Mouse (Mus musculus) testis, adult 2 months (tissue): ENCODE results near the gene Pigp. TPM values are rescaled to one million over a fixed set of nuclear protein-coding genes. Genes with fewer than 3 reads are reported as not detected.

Experiments used
- H3K27ac ChIP-seq: fragments of 200-500 bp; 2 replicates; pipeline ENCODE4 v1.5.1; 2012; ENCODE audit warnings: low read depth, low read length; ENCODE audit not compliant: control insufficient read depth, insufficient read depth
- H3K27me3 ChIP-seq: fragments of 200-500 bp; 2 replicates; pipeline ENCODE4 v1.6.1; 2012; ENCODE audit warnings: mild to moderate bottlenecking, low read length, moderate library complexity; ENCODE audit not compliant: control insufficient read depth, insufficient read depth
- H3K36me3 ChIP-seq: fragments of 200-500 bp; 2 replicates; pipeline ENCODE4 v1.6.1; 2012; ENCODE audit warnings: mild to moderate bottlenecking, low read length; ENCODE audit not compliant: control insufficient read depth, insufficient read depth
- H3K4me1 ChIP-seq: fragments of 200-500 bp; 2 replicates; pipeline ENCODE4 v1.6.1; 2012; ENCODE audit warnings: low read length; ENCODE audit not compliant: control insufficient read depth, insufficient read depth
- H3K4me3 ChIP-seq: fragments of 200-500 bp; 2 replicates; pipeline ENCODE4 v1.5.1; 2012; ENCODE audit warnings: low read depth, mild to moderate bottlenecking, low read length, moderate library complexity, mixed read lengths; ENCODE audit not compliant: control insufficient read depth
- CTCF ChIP-seq: fragments of 200-500 bp; IDR thresholded peaks from 2 replicates; pipeline ENCODE4 v1.5.1; 2012; ENCODE audit warnings: low read depth, mild to moderate bottlenecking, inconsistent platforms, low read length, moderate library complexity; ENCODE audit not compliant: control insufficient read depth, insufficient read depth, insufficient replicate concordance
- POLR2A ChIP-seq: fragments of 200-500 bp; IDR thresholded peaks from 2 replicates; pipeline ENCODE4 v1.6.1; 2012; ENCODE audit warnings: low read depth, mild to moderate bottlenecking, inconsistent platforms, low read length, moderate library complexity; ENCODE audit not compliant: control insufficient read depth
- polyA plus RNA-seq: library from polyadenylated mRNA; depleted of rRNA; stranded (reverse); fragments of >200 nt; gene quantifications from 2 replicates; pipeline ENCODE4 v1.2.3, GENCODE M21; 2012; rRNA removed

Pigp gene
- polyA plus RNA-seq, 1 experiment, result 19.4 TPM

DNA sequence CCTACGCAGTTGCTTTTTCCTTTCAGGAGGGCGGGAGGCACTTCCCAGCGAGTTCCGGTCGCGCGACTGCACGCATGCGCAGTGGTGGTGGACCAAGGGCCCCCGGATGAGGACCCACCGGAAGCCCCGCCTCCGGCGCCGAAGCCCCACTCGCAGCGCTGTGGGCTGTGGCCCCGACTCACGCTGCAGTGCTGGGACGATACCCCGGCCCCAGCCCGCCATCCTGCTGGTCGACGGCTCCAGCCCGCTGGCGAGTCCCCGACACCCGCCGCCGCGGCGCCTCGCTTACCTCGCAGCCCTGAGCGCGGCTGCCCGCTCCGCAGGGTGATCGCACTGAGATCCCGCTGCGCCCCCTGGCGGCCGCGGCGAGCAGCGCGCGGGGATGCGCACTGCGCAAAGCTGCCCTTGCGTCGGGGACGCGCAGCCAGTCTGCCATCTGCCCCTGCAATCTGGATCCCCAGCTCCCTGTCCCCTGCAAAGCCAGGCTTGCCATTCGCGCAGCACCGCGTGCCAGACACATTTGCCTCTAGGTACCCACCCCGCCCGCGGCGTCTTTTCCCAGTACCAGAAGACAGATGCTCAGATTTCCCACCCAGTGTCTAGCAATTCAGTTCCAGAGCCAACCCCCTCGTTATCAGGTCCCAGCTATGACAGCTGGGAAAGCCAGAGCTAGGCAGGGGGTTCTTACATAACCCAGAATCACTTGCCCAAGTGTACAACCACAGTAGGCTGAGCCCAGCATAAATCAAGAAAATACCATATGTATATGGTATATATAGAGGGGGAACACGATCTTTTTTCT lies 58.2 kb downstream of the Pigp start, which contains the start of gene Hlcs:
Gene Hlcs (minus strand): TSS at position 343 of the 802 bp plus-strand sequence.
- H3K36me3 ChIP-seq, result no peaks in the 10 kb centered on the region
- TF ChIP-seq POLR2A, result peak; percentile 62
- TF ChIP-seq CTCF, result peak; percentile 98
- H3K27ac ChIP-seq, result peak within 1 kb of the TSS; percentile 99
- peaks cover 8% of the 10 kb centered on the region for H3K4me1 ChIP-seq
- H3K27me3 ChIP-seq, result no peaks in the 10 kb centered on the region
- peak within 1 kb of the TSS; percentile 100 for H3K4me3 ChIP-seq

DNA sequence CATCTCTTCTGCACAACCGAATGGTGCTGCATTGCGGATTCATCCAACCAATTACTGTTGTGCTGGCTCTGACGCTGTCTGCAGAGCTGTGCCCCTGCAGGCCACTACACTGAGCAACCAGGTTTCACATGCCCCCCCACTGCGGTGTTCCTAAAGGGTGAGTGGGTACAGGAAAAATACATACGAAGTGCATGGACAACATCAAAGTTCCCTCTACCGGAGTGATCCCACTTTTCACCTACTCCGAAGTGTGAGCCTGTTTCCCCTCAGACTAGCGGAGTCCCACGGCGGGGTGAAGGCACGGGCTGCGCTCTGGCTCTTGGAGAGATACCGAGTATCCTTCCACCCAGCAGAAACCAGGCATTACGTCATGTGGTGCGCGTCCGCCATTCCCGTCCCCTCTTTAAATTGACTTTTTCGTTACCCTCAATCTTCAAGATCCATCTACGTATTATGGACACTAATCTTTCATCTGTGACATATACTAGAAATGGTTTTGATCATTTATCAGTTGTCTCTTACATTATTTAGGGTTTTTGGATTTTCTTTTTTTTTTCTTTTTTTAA lies 58.9 kb downstream of the Pigp start:
- TF ChIP-seq CTCF, result no peak
- TF ChIP-seq POLR2A, result no peak
- Histone ChIP-seq H3K27ac (peak overlapping the region; percentile 99), H3K36me3 (no peaks in the 10 kb centered on the region), H3K4me1 (peaks cover 8% of the 10 kb centered on the region), H3K4me3 (peak overlapping the region; percentile 100), H3K27me3 (no peaks in the 10 kb centered on the region)

DNA sequence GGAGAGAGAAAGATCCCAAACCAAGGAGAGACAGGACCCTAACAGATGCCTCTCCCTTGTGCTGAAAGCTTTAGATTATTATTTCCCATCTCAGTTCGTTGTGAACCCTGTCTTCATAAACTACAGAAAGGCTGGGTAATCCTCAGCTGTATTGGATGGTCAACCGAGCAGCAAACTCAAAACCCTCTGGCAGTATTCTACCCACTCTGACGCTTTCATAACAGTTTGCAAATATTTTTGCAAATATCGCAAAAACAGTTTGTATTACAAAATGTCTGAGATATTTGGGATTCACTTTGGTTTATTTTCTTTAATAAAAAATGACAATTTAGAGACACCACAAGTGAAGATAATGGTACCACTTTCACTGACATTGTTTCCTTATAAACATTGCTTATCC lies 59.7 kb downstream of the Pigp start:
- Histone ChIP-seq H3K36me3 (no peaks in the 10 kb centered on the region), H3K27me3 (no peaks in the 10 kb centered on the region), H3K4me3 (no peak overlapping the region), H3K4me1 (peaks cover 8% of the 10 kb centered on the region), H3K27ac (no peak overlapping the region)
- TF ChIP-seq POLR2A, result no peak

DNA sequence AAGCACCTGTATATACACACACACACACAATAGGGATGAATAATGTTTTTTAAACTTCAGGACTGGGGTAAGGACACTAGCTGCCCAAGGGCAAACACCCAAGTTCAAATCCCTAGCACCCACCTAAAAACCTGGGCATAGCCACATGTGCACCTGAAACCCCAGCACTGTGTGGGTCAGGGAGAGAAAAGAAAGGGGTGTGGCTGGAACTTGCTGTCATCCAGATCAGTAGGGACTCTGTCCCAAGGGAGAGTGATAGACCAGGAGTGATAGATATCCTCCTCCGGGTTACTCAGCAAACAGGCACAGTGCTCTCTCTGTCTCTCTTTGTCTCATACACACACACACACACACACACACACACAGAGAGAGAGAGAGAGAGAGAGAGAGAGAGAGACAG lies 60.2 kb downstream of the Pigp start:
- H3K4me3 ChIP-seq, result no peak overlapping the region
- TF ChIP-seq POLR2A (no peak), CTCF (no peak)
- no peaks in the 10 kb centered on the region for H3K27me3 ChIP-seq
- no peaks in the 10 kb centered on the region for H3K36me3 ChIP-seq
- H3K4me1 ChIP-seq, result peaks cover 8% of the 10 kb centered on the region
- no peak overlapping the region for H3K27ac ChIP-seq

DNA sequence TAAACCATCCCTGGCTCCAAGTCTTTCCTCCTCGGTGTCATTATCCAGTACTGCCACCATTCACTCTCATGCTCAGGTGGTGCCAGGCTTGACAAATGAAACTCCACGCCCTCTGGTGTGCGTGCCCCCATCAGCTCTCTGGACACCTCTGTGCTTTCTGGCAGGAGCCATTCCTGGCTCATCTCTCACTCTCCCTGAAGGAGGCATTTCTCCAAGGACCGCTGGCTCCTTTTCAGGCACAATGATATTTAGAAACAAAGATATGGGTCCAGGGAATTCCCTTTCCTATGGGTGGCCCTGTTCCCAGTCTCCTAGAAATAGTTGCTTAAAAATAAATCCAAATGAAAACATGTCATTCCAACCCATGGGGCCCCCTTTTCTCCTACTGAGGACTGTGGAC lies 62.6 kb downstream of the Pigp start:
- peaks cover 8% of the 10 kb centered on the region for H3K4me1 ChIP-seq
- H3K4me3 ChIP-seq, result no peak overlapping the region
- no peak for TF ChIP-seq POLR2A
- no peak for TF ChIP-seq CTCF
- no peaks in the 10 kb centered on the region for H3K36me3 ChIP-seq
- H3K27me3 ChIP-seq, result no peaks in the 10 kb centered on the region
- no peak overlapping the region for H3K27ac ChIP-seq

Other genes with a start within 250 kb of the Pigp start
- gene Hlcs, start 58.3 kb downstream of the Pigp start, polyA plus RNA-seq, result 3.5 TPM in 2 replicates
- 0.06 TPM in 1 of 2 replicates, not detected in the other for gene Ripply3, start 43.4 kb downstream of the Pigp start, polyA plus RNA-seq
- 10.2 and 10.7 TPM in 2 replicates for gene Ttc3, start 1.2 kb downstream of the Pigp start, polyA plus RNA-seq
- 14.2 and 16.7 TPM in 2 replicates for gene Vps26c, start 155.0 kb upstream of the Pigp start, polyA plus RNA-seq
- gene Dyrk1a, start 198.2 kb upstream of the Pigp start, polyA plus RNA-seq, result 14.0 and 15.0 TPM in 2 replicates